Mouse (Mus musculus) lung, postnatal 0 days (tissue): Measurements from ENCODE around the gene Mmd2. TPM values are rescaled to one million over a fixed set of nuclear protein-coding genes. Genes with fewer than 3 reads are reported as not detected.
A peak's percentile ranks its signal among the peaks of the same experiment; 100 is the strongest.

Experiments
- ATAC-seq: fragments of 200-750 bp; cut with Nextera tagmentation; 2 replicates; pipeline ENCODE4 v1.8.0; 2017; ENCODE audit warnings: moderate library complexity
- DNase-seq: peaks from one replicate; pipeline ENCODE4 v3.0.0-alpha.2; 2016; ENCODE audit warnings: low spot score
- H3K27ac ChIP-seq: fragments of 300-500 bp; sonication (generic); 2 replicates; pipeline ENCODE4 v1.5.1; 2014; ENCODE audit warnings: antibody characterized with exemption, mild to moderate bottlenecking, low read length, mixed read lengths
- H3K27me3 ChIP-seq: fragments of 300-500 bp; sonication (generic); replicated peaks from 2 replicates; pipeline ENCODE4 v1.6.1; 2014; ENCODE audit warnings: low read length, mixed read lengths; ENCODE audit not compliant: insufficient read depth
- H3K36me3 ChIP-seq: fragments of 300-500 bp; sonication (generic); 2 replicates; pipeline ENCODE4 v1.6.1; 2014; ENCODE audit warnings: low read length, mixed read lengths; ENCODE audit not compliant: insufficient read depth
- H3K4me1 ChIP-seq: fragments of 300-500 bp; sonication (generic); 2 replicates; pipeline ENCODE4 v1.6.1; 2014; ENCODE audit warnings: antibody characterized with exemption, low read depth, low read length, mixed read lengths; ENCODE audit not compliant: insufficient read depth
- H3K4me2 ChIP-seq: fragments of 300-500 bp; sonication (generic); replicated peaks from 2 replicates; pipeline ENCODE4 v1.6.1; 2014; ENCODE audit warnings: low read depth, mild to moderate bottlenecking, low read length, moderate library complexity, mixed read lengths
- H3K4me3 ChIP-seq: fragments of 300-500 bp; sonication (generic); 2 replicates; pipeline ENCODE4 v1.5.1; 2014; ENCODE audit warnings: low read depth, low read length
- H3K9ac ChIP-seq: fragments of 300-500 bp; sonication (generic); replicated peaks from 2 replicates; pipeline ENCODE4 v1.6.1; 2014; ENCODE audit warnings: low read depth, mild to moderate bottlenecking
- H3K9me3 ChIP-seq: fragments of 300-500 bp; sonication (generic); 2 replicates; pipeline ENCODE4 v1.6.1; 2016; ENCODE audit warnings: low read length, mixed read lengths
- CTCF ChIP-seq: IDR thresholded peaks from 2 replicates; pipeline ENCODE4 v1.5.1; 2016; ENCODE audit warnings: antibody characterized with exemption, mild to moderate bottlenecking
- EP300 ChIP-seq: IDR thresholded peaks from 2 replicates; pipeline ENCODE4 v1.6.1; 2016; ENCODE audit warnings: antibody characterized with exemption, mild to moderate bottlenecking, control low read depth
- WGBS: fragments of 180-500 bp; shearing (Covaris S2); extraction: QIAGEN DNeasy Blood & Tissue Kit; methylation state at CpG from one replicate; pipeline ENCODE4 v1.1.7; 2014; 5-methylcytosine and 5-hydroxymethylcytosine counted together
- polyA plus RNA-seq: library from polyadenylated mRNA; unstranded; fragments of >200 nt; fragmentation: Nextera tagmentation; extraction: Ambion mirVana; gene quantifications from 2 replicates; pipeline ENCODE4 v1.2.1, GENCODE M21; 2015

Gene Mmd2
- polyA plus RNA-seq, 1 experiment from 2014 or later = not detected

DNA sequence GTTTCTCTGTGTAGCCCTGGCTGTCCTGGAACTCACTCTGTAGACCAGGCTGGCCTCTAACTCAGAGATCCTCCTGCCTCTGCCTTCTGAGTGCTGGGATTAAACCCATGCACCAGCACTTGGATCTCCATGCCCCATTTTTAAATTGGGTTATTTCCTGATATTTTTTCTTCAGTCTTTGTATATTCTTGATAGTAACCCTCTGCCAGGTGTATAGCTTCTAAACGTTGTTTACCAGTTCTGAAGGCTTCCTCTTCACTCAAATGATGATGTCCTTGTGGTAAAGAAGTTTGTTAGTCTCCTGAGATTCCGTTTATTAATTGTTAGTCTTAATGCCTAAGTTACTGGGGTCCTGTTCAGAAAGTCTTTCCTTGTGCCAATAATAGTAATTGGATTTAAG is 18.8 kb upstream of the Mmd2 start, which contains the start of gene Wipi2:
TSS of gene Wipi2 (plus strand) at position 301 of the 400 bp plus-strand sequence.
- H3K4me1 ChIP-seq = no peaks in the 10 kb centered on the region
- H3K9me3 ChIP-seq = no peaks in the 10 kb centered on the region
- DNase-seq = no peak
- WGBS = 87% methylated on average over 2 of the region's 2 CpGs
- H3K27ac ChIP-seq = no peak within 1 kb of the TSS
- no peak within 1 kb of the TSS for H3K9ac ChIP-seq
- TF ChIP-seq CTCF (no peak), EP300 (no peak)
- H3K36me3 ChIP-seq = no peaks in the 10 kb centered on the region
- peak within 1 kb of the TSS; percentile 91; the same call in 1 of the 2 replicates for H3K4me3 ChIP-seq
- peak within 1 kb of the TSS; percentile 88 for H3K4me2 ChIP-seq
- H3K27me3 ChIP-seq = no peaks in the 10 kb centered on the region
- no peak for ATAC-seq

DNA sequence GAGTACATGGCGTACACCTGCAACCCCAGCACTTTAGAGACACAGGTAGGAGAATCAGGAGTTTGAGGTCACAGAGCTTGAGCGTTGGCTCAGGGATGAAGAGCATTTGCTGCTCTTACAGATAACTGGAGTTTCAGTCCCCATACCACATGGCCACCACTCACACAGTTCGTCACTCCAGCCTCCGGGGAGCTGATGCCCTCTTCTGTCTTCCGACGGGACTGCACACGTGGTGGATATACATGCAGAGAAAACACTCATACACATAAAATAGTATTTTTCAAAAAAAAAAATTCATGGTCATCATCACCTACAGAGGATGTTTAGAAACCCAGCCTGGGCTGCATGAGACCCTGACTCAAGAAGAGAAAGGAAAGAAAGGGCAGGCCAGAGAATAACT is 14.5 kb upstream of the Mmd2 start:
- no peaks in the 10 kb centered on the region for H3K36me3 ChIP-seq
- no peak overlapping the region for H3K27ac ChIP-seq
- 82% methylated on average over 7 of the region's 7 CpGs for WGBS
- no peaks in the 10 kb centered on the region for H3K9me3 ChIP-seq
- no peak overlapping the region for H3K4me2 ChIP-seq
- ATAC-seq = no peak
- H3K27me3 ChIP-seq = no peaks in the 10 kb centered on the region
- H3K4me1 ChIP-seq = no peaks in the 10 kb centered on the region
- DNase-seq = no peak
- no peak overlapping the region for H3K4me3 ChIP-seq
- no peak for TF ChIP-seq CTCF
- TF ChIP-seq EP300 = no peak
- H3K9ac ChIP-seq = no peak overlapping the region

GRCm38 (mm10) chr5:142622134-142622533 is 13.5 kb upstream of the Mmd2 start:
- Histone ChIP-seq H3K4me3 (no peak overlapping the region), H3K9ac (no peak overlapping the region), H3K4me2 (no peak overlapping the region), H3K9me3 (no peaks in the 10 kb centered on the region), H3K4me1 (no peaks in the 10 kb centered on the region), H3K27me3 (no peaks in the 10 kb centered on the region), H3K36me3 (no peaks in the 10 kb centered on the region), H3K27ac (no peak overlapping the region)
- DNase-seq = no peak
- 33% methylated on average over 1 of the region's 1 CpGs for WGBS
- no peak for ATAC-seq
- TF ChIP-seq CTCF (no peak), EP300 (no peak)

- WGBS = 68% methylated on average over 2 of the region's 2 CpGs
Measured at GRCm38 (mm10) chr5:142621421-142621820, 12.8 kb upstream of the Mmd2 start.

DNA sequence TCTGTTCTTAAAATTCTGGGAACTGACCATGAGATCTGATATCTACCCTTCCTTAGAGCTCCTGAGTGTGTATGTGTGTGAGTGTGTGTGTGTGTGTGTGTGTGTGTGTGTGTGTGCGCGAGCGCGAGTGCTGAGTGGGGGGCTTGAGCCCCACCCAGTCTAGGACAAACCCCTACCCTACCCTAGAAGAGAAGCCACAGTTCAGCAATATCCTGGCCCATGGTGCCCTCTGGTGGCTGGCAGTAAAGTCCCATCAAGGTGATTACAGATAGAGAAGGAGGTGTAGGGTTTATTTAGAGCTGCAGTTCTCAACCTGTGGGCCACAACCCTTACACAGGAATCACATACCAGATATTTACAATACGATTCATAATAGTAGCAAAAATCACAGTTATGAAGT is 11.3 kb upstream of the Mmd2 start:
- Histone ChIP-seq H3K36me3 (no peaks in the 10 kb centered on the region), H3K4me1 (no peaks in the 10 kb centered on the region), H3K4me2 (no peak overlapping the region), H3K9ac (no peak overlapping the region), H3K4me3 (no peak overlapping the region), H3K9me3 (no peaks in the 10 kb centered on the region), H3K27me3 (no peaks in the 10 kb centered on the region), H3K27ac (no peak overlapping the region)
- peak; percentile 39 for DNase-seq
- no peak for ATAC-seq
- TF ChIP-seq CTCF (peak; percentile 77), EP300 (no peak)
- 17% methylated on average over 5 of the region's 5 CpGs for WGBS

More at GRCm38 (mm10) chr5:142621421-142621820, 12.8 kb upstream of the Mmd2 start:
- TF ChIP-seq CTCF (no peak), EP300 (no peak)
- Histone ChIP-seq H3K4me1 (no peaks in the 10 kb centered on the region), H3K27me3 (no peaks in the 10 kb centered on the region), H3K9ac (no peak overlapping the region), H3K4me3 (no peak overlapping the region), H3K9me3 (no peaks in the 10 kb centered on the region), H3K36me3 (no peaks in the 10 kb centered on the region), H3K27ac (no peak overlapping the region), H3K4me2 (no peak overlapping the region)
- DNase-seq (no peak), ATAC-seq (no peak)

DNA sequence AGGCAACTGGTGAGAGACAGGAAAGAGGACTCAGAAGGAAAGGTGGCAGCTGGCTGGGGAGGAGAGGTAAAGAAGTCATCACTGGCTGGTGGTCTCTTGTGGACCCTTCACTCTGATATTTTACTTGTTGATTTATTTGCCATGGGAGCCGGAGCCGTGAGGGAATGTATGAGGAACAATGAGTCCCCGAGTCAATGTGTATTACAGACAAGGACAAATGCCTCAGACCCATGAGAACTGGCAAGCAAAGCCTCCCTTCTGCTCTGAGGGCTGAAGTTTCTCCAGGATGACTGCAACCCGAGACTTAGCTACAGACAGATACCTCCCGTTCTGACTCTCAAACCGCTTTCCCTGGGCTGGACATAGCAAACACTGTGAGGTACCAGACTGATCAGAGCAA is 7.7 kb upstream of the Mmd2 start:
- Histone ChIP-seq H3K4me1 (no peaks in the 10 kb centered on the region), H3K27ac (no peak overlapping the region), H3K4me3 (no peak overlapping the region), H3K9me3 (no peaks in the 10 kb centered on the region), H3K36me3 (no peaks in the 10 kb centered on the region), H3K4me2 (no peak overlapping the region), H3K9ac (no peak overlapping the region), H3K27me3 (no peaks in the 10 kb centered on the region)
- DNase-seq (no peak), ATAC-seq (no peak)
- TF ChIP-seq CTCF (no peak), EP300 (no peak)
- WGBS = 42% methylated on average over 6 of the region's 6 CpGs

- H3K9ac ChIP-seq = no peak overlapping the region
- TF ChIP-seq CTCF (no peak), EP300 (no peak)
- no peak overlapping the region for H3K4me2 ChIP-seq
- ATAC-seq (no peak), DNase-seq (no peak)
- no peaks in the 10 kb centered on the region for H3K9me3 ChIP-seq
- 74% methylated on average over 4 of the region's 4 CpGs for WGBS
- H3K4me1 ChIP-seq = no peaks in the 10 kb centered on the region
- no peak overlapping the region for H3K4me3 ChIP-seq
- H3K27me3 ChIP-seq = no peaks in the 10 kb centered on the region
- H3K27ac ChIP-seq = no peak overlapping the region
- H3K36me3 ChIP-seq = no peaks in the 10 kb centered on the region
Measured at GRCm38 (mm10) chr5:142615638-142616037, 7.0 kb upstream of the Mmd2 start.
